Mouse (Mus musculus): ENCODE results near the gene Neil3. TPM values are rescaled to one million over a fixed set of nuclear protein-coding genes. Genes with fewer than 3 reads are reported as not detected.
A peak's percentile ranks its signal among the peaks of the same experiment; 100 is the strongest.

Gene Neil3
- polyA plus RNA-seq, 1 experiment from 2014 or later = 41.4 TPM

GRCm38 (mm10) chr8:53613577-53614287 is 25.1 kb downstream of the Neil3 start:
- no peak overlapping the region for H3K4me2 ChIP-seq (ENCODE audit: low read depth, low read length)
- H3K4me1 ChIP-seq (replicated peaks; ENCODE audit: control insufficient read depth, insufficient read depth, low read length) = no peaks in the 10 kb centered on the region
- no peak overlapping the region for H3K9ac ChIP-seq (ENCODE audit: low read length)
- no peak overlapping the region for H3K4me3 ChIP-seq (ENCODE audit: low read length)
- no peak overlapping the region for H3K27ac ChIP-seq (ENCODE audit: low read length)
- no peak for ATAC-seq (ENCODE audit: low read depth)
- no peaks in the 10 kb centered on the region for H3K9me3 ChIP-seq (ENCODE audit: control insufficient read depth, low read length)
- H3K27me3 ChIP-seq (ENCODE audit: control insufficient read depth, insufficient read depth, low read depth, low read length) = no peaks in the 10 kb centered on the region
- H3K36me3 ChIP-seq (ENCODE audit: control insufficient read depth, insufficient read depth, low read length) = no peaks in the 10 kb centered on the region
- WGBS = 91% methylated on average over 7 of the region's 7 CpGs

DNA sequence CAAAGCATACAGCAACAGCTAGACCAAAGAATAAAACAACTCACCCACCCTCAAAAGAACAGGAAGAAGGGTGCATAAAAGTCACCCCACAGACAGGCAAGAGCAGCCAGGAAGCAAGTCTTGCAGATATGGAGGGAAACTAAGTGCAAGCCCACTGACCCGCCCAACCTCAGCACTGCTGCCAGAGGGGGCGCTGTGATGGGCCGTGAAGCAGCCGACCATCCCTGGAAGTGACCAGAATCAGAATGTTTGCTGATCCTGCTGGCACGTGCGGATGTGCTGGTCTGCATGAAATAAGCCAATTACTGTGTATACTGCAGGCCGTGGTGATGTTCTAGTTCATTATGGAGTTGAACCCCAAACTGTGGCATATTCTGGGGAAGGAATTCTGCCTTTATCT is 26.6 kb downstream of the Neil3 start:
- no peak overlapping the region for H3K27ac ChIP-seq (ENCODE audit: low read length)
- no peaks in the 10 kb centered on the region for H3K4me1 ChIP-seq (replicated peaks; ENCODE audit: control insufficient read depth, insufficient read depth, low read length)
- H3K36me3 ChIP-seq (ENCODE audit: control insufficient read depth, insufficient read depth, low read length) = no peaks in the 10 kb centered on the region
- 64% methylated on average over 7 of the region's 7 CpGs for WGBS
- H3K4me2 ChIP-seq (ENCODE audit: low read depth, low read length) = no peak overlapping the region
- ATAC-seq (ENCODE audit: low read depth) = no peak
- H3K9me3 ChIP-seq (ENCODE audit: control insufficient read depth, low read length) = no peaks in the 10 kb centered on the region
- H3K27me3 ChIP-seq (ENCODE audit: control insufficient read depth, insufficient read depth, low read depth, low read length) = no peaks in the 10 kb centered on the region
- no peak overlapping the region for H3K4me3 ChIP-seq (ENCODE audit: low read length)
- no peak overlapping the region for H3K9ac ChIP-seq (ENCODE audit: low read length)

DNA sequence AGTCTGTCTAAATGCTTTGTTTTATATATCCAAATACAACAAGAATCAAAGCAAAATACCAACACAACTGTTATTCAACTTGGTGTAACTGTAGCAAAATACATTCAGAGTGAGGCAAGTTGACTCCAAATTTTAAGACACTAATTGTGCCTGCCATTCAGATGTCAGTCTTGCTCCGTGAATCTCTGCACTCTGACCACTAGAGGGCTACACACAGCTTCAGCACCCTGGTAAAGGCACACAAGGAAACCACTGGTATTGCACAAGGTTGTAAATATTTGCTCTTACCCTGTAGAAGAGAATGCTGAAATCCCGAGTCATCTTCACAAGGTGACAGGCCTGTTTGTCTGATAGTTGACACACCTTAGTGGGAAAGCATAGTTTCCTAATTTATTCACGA is 31.8 kb downstream of the Neil3 start:
- Histone ChIP-seq H3K27me3 (ENCODE audit: control insufficient read depth, insufficient read depth, low read depth, low read length) (no peaks in the 10 kb centered on the region), H3K4me3 (ENCODE audit: low read length) (no peak overlapping the region), H3K9me3 (ENCODE audit: control insufficient read depth, low read length) (no peaks in the 10 kb centered on the region), H3K4me2 (ENCODE audit: low read depth, low read length) (no peak overlapping the region), H3K4me1 (replicated peaks; ENCODE audit: control insufficient read depth, insufficient read depth, low read length) (no peaks in the 10 kb centered on the region), H3K9ac (ENCODE audit: low read length) (no peak overlapping the region), H3K27ac (ENCODE audit: low read length) (no peak overlapping the region), H3K36me3 (ENCODE audit: control insufficient read depth, insufficient read depth, low read length) (peaks cover 6% of the 10 kb centered on the region; the same call in 1 of the 2 replicates)
- 26% methylated on average over 3 of the region's 3 CpGs for WGBS
- peak; percentile 57; the same call in 1 of the 2 replicates for ATAC-seq (ENCODE audit: low read depth)

DNA sequence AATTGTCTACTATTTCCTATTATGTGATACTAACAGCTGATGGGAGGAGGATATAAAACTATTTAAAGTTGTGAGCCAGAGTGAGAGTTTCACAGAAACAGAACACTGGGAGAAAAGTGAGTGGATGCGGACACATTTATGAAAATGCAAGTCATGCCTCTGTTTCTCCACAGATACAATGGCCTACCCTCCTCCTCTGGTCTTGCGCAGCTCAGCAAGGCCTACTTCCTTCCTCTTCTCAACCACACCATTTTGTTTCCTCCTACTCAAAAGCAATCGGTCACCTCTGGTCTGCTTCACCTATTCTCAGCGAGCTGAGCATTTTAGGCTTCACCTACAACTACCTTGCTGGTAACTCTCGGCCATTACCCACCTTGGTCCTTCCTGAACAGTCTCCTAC is 34.0 kb downstream of the Neil3 start:
- no peaks in the 10 kb centered on the region for H3K9me3 ChIP-seq (ENCODE audit: control insufficient read depth, low read length)
- H3K4me1 ChIP-seq (replicated peaks; ENCODE audit: control insufficient read depth, insufficient read depth, low read length) = no peaks in the 10 kb centered on the region
- no peak overlapping the region for H3K4me2 ChIP-seq (ENCODE audit: low read depth, low read length)
- H3K27ac ChIP-seq (ENCODE audit: low read length) = no peak overlapping the region
- H3K9ac ChIP-seq (ENCODE audit: low read length) = no peak overlapping the region
- no peaks in the 10 kb centered on the region for H3K27me3 ChIP-seq (ENCODE audit: control insufficient read depth, insufficient read depth, low read depth, low read length)
- 93% methylated on average over 5 of the region's 5 CpGs for WGBS
- H3K36me3 ChIP-seq (ENCODE audit: control insufficient read depth, insufficient read depth, low read length) = peaks cover 6% of the 10 kb centered on the region; the same call in 1 of the 2 replicates
- no peak overlapping the region for H3K4me3 ChIP-seq (ENCODE audit: low read length)
- ATAC-seq (ENCODE audit: low read depth) = no peak

DNA sequence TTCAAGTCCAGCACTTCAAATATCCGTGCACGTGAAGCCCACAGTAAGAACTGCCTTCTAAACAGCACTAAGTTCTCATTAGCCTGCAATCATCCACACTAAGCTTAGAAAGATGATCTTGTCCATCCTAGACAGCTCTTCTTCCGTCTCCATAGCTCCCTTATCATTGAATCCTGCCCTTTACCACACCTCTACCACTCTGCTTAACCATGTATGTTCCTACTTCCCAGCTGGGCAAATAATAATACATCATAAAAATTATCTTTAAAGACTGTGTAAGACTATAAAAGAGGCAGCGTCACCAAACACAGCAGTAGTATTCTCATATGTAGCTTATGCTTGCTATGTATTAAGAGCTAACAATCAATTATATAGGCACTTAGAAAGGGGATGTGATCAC is 35.2 kb downstream of the Neil3 start:
- H3K4me3 ChIP-seq (ENCODE audit: low read length) = no peak overlapping the region
- H3K4me1 ChIP-seq (replicated peaks; ENCODE audit: control insufficient read depth, insufficient read depth, low read length) = no peaks in the 10 kb centered on the region
- H3K4me2 ChIP-seq (ENCODE audit: low read depth, low read length) = no peak overlapping the region
- peaks cover 8% of the 10 kb centered on the region; the same call in 1 of the 2 replicates for H3K36me3 ChIP-seq (ENCODE audit: control insufficient read depth, insufficient read depth, low read length)
- no peak for ATAC-seq (ENCODE audit: low read depth)
- no peak overlapping the region for H3K27ac ChIP-seq (ENCODE audit: low read length)
- no peaks in the 10 kb centered on the region for H3K27me3 ChIP-seq (ENCODE audit: control insufficient read depth, insufficient read depth, low read depth, low read length)
- H3K9me3 ChIP-seq (ENCODE audit: control insufficient read depth, low read length) = no peaks in the 10 kb centered on the region
- no peak overlapping the region for H3K9ac ChIP-seq (ENCODE audit: low read length)
- WGBS = 77% methylated on average over 4 of the region's 4 CpGs

- H3K4me1 ChIP-seq (replicated peaks; ENCODE audit: control insufficient read depth, insufficient read depth, low read length) = no peaks in the 10 kb centered on the region
- ATAC-seq (ENCODE audit: low read depth) = no peak
- no peaks in the 10 kb centered on the region for H3K9me3 ChIP-seq (ENCODE audit: control insufficient read depth, low read length)
- H3K4me2 ChIP-seq (ENCODE audit: low read depth, low read length) = no peak overlapping the region
- H3K27me3 ChIP-seq (ENCODE audit: control insufficient read depth, insufficient read depth, low read depth, low read length) = no peaks in the 10 kb centered on the region
- H3K27ac ChIP-seq (ENCODE audit: low read length) = no peak overlapping the region
- peaks cover 8% of the 10 kb centered on the region for H3K36me3 ChIP-seq (ENCODE audit: control insufficient read depth, insufficient read depth, low read length)
- H3K4me3 ChIP-seq (ENCODE audit: low read length) = no peak overlapping the region
- WGBS = 83% methylated on average over 3 of the region's 3 CpGs
- H3K9ac ChIP-seq (ENCODE audit: low read length) = no peak overlapping the region
Observed at GRCm38 (mm10) chr8:53600826-53601225, 38.0 kb downstream of the Neil3 start.

DNA sequence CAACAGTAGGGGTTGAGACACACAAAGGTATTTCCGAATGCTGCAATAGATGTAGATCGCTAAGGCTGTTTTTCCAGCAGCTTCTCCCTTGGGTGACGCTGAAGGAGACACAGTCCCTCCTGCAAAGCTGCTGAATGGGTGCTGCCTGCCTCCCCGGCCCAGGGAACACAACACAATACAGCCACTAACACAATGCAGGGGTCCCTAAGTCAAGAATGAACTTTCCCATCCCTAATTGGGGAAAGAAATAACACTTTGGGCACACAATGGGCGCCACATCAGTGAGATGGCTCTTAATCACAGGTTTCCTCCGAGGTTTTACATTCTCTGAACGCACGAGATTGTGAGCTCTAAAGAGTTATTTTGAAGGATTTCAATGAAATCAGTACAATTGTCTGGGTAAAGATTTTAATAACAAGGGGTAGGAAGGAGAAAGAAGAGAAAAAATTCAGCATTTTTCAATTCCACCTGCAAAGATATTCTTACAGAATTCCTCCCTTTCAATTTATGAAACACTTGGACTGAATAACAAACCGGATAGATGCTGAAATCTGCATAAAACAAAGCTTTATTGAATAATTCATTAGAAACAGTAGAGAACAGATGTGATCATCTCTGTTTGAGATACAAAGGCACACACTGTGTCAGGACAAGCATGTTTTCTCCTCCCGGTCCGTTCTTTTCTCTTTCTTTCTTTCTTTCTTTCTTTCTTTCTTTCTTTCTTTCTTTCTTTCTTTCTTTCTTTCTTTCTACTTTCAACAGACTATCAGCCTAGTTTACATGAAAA is 38.6 kb downstream of the Neil3 start:
- no peaks in the 10 kb centered on the region for H3K9me3 ChIP-seq (ENCODE audit: control insufficient read depth, low read length)
- H3K27me3 ChIP-seq (ENCODE audit: control insufficient read depth, insufficient read depth, low read depth, low read length) = no peaks in the 10 kb centered on the region
- no peak overlapping the region for H3K4me3 ChIP-seq (ENCODE audit: low read length)
- H3K9ac ChIP-seq (ENCODE audit: low read length) = no peak overlapping the region
- peaks cover 6% of the 10 kb centered on the region for H3K36me3 ChIP-seq (ENCODE audit: control insufficient read depth, insufficient read depth, low read length)
- H3K4me1 ChIP-seq (replicated peaks; ENCODE audit: control insufficient read depth, insufficient read depth, low read length) = no peaks in the 10 kb centered on the region
- 91% methylated on average over 11 of the region's 11 CpGs for WGBS
- no peak overlapping the region for H3K27ac ChIP-seq (ENCODE audit: low read length)
- H3K4me2 ChIP-seq (ENCODE audit: low read depth, low read length) = no peak overlapping the region
- no peak for ATAC-seq (ENCODE audit: low read depth)

GRCm38 (mm10) chr8:53598101-53598500 is 40.8 kb downstream of the Neil3 start:
- WGBS = 83% methylated on average over 1 of the region's 1 CpGs
- Histone ChIP-seq H3K9me3 (ENCODE audit: control insufficient read depth, low read length) (no peaks in the 10 kb centered on the region), H3K4me2 (ENCODE audit: low read depth, low read length) (no peak overlapping the region), H3K4me1 (replicated peaks; ENCODE audit: control insufficient read depth, insufficient read depth, low read length) (no peaks in the 10 kb centered on the region), H3K9ac (ENCODE audit: low read length) (no peak overlapping the region), H3K36me3 (ENCODE audit: control insufficient read depth, insufficient read depth, low read length) (peaks cover 2% of the 10 kb centered on the region; the same call in 1 of the 2 replicates), H3K27ac (ENCODE audit: low read length) (no peak overlapping the region), H3K4me3 (ENCODE audit: low read length) (no peak overlapping the region), H3K27me3 (ENCODE audit: control insufficient read depth, insufficient read depth, low read depth, low read length) (no peaks in the 10 kb centered on the region)
- ATAC-seq (ENCODE audit: low read depth) = no peak

DNA sequence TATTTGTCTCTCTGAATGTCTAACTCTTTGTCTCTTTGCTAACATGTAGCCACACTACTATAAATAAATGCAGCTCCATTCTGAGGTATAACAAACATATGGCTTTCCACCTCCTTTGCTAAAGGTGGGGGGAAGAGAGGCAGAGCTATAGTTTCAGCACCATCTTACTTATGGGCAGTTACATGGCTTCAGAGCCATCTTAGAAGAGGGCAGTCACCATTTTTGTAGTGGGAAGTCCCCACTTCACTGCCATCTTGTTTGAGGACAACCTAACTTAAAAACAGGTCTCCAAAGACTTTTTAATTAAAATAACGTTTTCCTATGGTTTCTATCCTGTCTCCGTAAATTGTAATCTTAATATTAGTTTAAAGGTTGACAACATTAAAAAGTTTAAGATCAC is 47.1 kb downstream of the Neil3 start:
- H3K36me3 ChIP-seq (ENCODE audit: control insufficient read depth, insufficient read depth, low read length) = no peaks in the 10 kb centered on the region
- H3K27ac ChIP-seq (ENCODE audit: low read length) = no peak overlapping the region
- no peak overlapping the region for H3K4me2 ChIP-seq (ENCODE audit: low read depth, low read length)
- no peak for ATAC-seq (ENCODE audit: low read depth)
- H3K9me3 ChIP-seq (ENCODE audit: control insufficient read depth, low read length) = no peaks in the 10 kb centered on the region
- H3K9ac ChIP-seq (ENCODE audit: low read length) = no peak overlapping the region
- no peaks in the 10 kb centered on the region for H3K27me3 ChIP-seq (ENCODE audit: control insufficient read depth, insufficient read depth, low read depth, low read length)
- WGBS = 91% methylated on average over 2 of the region's 2 CpGs
- no peak overlapping the region for H3K4me3 ChIP-seq (ENCODE audit: low read length)
- no peaks in the 10 kb centered on the region for H3K4me1 ChIP-seq (replicated peaks; ENCODE audit: control insufficient read depth, insufficient read depth, low read length)
